Mouse (Mus musculus) G1E-ER4 (cell line): ENCODE results near the gene Gm5129. TPM values are rescaled to one million over a fixed set of nuclear protein-coding genes. Genes with fewer than 3 reads are reported as not detected.

Source experiments
- GATA1 ChIP-seq: IDR thresholded peaks from one replicate; pipeline ENCODE4 v1.8.0; 2012; ENCODE audit warnings: low read length, inconsistent platforms
- polyA plus RNA-seq: library from polyadenylated mRNA; stranded (reverse); fragments of >175 nt; gene quantifications from 2 replicates; pipeline ENCODE4 v1.2.3, GENCODE M21; 2012

The Gm5129 gene
- polyA plus RNA-seq, 1 experiment, result 0.35 TPM

GRCm38 (mm10) chr5:29736073-29736900, 551 bp upstream of the Gm5129 start:
- TF ChIP-seq GATA1, result no peak

GRCm38 (mm10) chr5:29734831-29735510, 765 bp downstream of the Gm5129 start:
- TF ChIP-seq GATA1, result no peak

GRCm38 (mm10) chr5:29725369-29725768, 10.4 kb downstream of the Gm5129 start:
- no peak for TF ChIP-seq GATA1

GRCm38 (mm10) chr5:29721159-29721558, 14.6 kb downstream of the Gm5129 start:
- TF ChIP-seq GATA1, result no peak

- TF ChIP-seq GATA1, result no peak
These were observed 22.8 kb downstream of the Gm5129 start for GRCm38 (mm10) chr5:29712906-29713305.

GRCm38 (mm10) chr5:29711631-29712030, 24.1 kb downstream of the Gm5129 start:
- no peak for TF ChIP-seq GATA1

GRCm38 (mm10) chr5:29708258-29708657, 27.5 kb downstream of the Gm5129 start:
- no peak for TF ChIP-seq GATA1

GRCm38 (mm10) chr5:29707241-29707640, 28.5 kb downstream of the Gm5129 start:
- no peak for TF ChIP-seq GATA1

- TF ChIP-seq GATA1, result no peak
These were observed 36.1 kb downstream of the Gm5129 start for GRCm38 (mm10) chr5:29699520-29700202.

GRCm38 (mm10) chr5:29698493-29698892, 37.2 kb downstream of the Gm5129 start:
- TF ChIP-seq GATA1, result no peak

GRCm38 (mm10) chr5:29688352-29688751, 47.4 kb downstream of the Gm5129 start:
- no peak for TF ChIP-seq GATA1

- no peak for TF ChIP-seq GATA1
These were observed 48.1 kb downstream of the Gm5129 start for GRCm38 (mm10) chr5:29687671-29688070.

Other genes starting within 250 kb of the Gm5129 start
- 4.7 and 5.2 TPM in 2 replicates for gene Ube3c, start 166.7 kb downstream of the Gm5129 start, polyA plus RNA-seq
- gene Dnajb6, start 248 bp downstream of the Gm5129 start, polyA plus RNA-seq, result 176 and 238 TPM in 2 replicates